Mouse (Mus musculus) megakaryocyte-erythroid progenitor cell, adult 5-6 weeks (primary cell): Measurements from ENCODE around the gene Vipas39. TPM values are rescaled to one million over a fixed set of nuclear protein-coding genes. Genes with fewer than 3 reads are reported as not detected.

ENCODE experiments used
- ATAC-seq: replicated peaks from 2 replicates; pipeline ENCODE4 v1.8.0; 2016; ENCODE audit warnings: mild to moderate bottlenecking, inconsistent platforms; ENCODE audit not compliant: severe bottlenecking, poor library complexity, low FRiP score, low TSS enrichment
- total RNA-seq, 2 experiments: library from RNA; stranded (forward) in 1 of 2; stranded (reverse) in 1 of 2; fragments of 200-1000, 215-1000 nt in 1 of 2; fragments of >200 nt in 1 of 2; fragmentation: Nextera tagmentation in 1 of 2; gene quantifications; 2 replicates each; pipeline ENCODE4 v1.2.3; 2014 to 2017

Gene Vipas39
- total RNA-seq, 2 experiments from 2014 or later = 15.8 to 25.5 TPM

DNA sequence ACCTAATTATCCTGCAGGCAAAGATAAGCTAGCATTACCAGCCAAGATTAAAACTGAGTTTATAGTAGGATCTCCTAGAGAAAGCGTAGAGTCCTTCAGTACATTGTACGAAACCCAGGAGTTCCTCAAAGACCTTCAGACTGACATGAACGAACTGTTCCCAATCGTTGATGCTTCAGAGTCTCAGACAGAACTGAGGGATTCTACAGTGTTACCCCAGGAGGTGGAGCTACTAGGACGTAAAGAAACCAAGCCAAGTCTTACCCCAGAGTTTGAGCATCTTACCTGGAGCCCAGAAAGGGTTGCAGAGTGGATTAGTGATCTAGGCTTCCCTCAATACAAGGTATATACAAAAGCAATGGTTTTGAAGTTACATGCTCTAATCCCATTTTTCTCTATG, 64.4 kb downstream of the Vipas39 start:
- no peak for ATAC-seq

DNA sequence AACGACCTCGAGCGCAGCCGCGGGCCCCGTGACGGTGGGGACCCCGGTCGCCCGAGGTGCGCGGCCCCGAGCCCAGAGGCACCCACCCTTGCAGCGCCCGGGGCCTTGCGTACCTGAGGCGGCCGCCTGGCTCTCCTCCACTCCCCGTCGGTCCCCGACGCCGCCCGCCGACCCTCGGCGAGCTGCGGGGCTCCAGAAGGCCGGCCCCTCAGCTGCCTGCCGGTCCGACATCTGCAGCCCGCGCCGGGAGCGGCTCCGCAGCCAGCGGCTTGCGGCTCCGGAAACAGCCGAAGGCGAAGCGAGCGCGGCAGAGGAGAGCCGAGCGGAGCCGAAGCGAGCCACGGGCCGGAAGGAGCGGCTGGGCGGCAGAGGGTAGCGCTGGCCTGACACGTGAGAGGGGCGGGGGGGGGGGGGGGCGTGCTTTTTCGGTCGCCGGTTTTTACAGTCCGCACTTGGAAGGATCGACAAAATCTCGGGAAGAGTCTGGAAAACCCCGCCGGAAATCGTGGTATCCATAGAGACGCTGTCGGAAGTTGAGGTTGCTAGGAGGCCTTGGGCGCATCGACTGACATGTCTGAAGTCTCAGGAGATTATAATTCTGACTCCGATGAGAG, 66.0 kb downstream of the Vipas39 start, which contains the start of gene Tmed8:
Tmed8 (minus strand) TSS at position 482 of the 614 bp plus-strand sequence.
- ATAC-seq = peak; percentile 84

DNA sequence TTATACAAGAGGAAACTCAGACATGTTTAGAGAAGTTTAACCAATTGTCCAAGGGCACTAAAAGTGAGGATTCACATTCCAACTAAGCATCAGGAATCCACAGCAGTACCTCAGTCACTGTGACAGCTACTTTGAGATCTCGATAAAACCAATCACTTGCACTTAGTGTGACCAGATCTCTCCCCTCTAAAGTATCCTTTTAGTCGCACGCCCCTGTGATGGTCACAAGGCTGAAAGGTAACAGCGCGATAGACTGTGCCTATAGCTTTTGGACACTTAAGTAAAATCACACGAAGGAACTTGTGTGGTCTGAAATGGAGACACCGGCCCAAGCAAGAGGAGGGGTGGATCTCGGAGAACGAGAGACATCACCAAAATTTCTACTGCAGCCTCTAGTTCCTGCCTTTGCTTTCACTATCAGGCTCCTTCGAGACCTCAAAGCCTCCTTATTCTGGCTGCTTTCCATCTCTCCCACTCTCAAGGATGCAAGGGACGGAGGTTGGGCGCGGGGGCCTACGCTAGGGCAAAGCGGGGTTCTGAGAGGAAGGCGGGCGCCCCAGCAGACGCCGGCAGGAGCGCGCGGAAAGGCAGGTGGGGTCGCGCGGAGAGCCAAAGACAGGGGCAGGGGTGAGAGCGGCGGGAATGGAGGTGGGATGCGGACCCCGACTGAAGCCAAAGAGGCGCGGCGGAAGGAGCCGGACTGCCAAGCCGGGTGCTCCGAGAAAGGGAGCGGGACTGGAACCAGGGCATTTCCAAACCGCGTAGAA, 66.7 kb downstream of the Vipas39 start, which contains the start of gene Samd15:
Samd15 (plus strand) TSS at position 518 of the 767 bp plus-strand sequence.
- ATAC-seq = peak; percentile 56

DNA sequence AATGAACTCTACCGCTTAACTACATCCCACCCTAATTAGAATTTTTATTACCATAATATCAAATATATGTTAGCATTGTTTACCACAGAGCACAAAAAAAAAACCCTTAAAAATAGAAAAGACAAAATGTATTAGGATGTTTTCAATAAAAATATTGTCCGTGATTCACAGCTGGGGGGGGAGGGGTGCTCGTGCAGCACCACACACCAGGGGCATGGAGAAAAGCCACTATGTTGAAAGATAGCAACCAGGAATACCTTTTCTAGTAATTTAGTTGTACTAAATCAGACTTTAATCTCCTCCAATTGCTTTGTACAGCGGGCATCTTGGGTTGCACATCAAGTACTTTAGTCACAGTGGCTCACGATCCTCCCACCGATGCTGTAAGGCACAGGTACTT, 67.3 kb downstream of the Vipas39 start:
- ATAC-seq = no peak

DNA sequence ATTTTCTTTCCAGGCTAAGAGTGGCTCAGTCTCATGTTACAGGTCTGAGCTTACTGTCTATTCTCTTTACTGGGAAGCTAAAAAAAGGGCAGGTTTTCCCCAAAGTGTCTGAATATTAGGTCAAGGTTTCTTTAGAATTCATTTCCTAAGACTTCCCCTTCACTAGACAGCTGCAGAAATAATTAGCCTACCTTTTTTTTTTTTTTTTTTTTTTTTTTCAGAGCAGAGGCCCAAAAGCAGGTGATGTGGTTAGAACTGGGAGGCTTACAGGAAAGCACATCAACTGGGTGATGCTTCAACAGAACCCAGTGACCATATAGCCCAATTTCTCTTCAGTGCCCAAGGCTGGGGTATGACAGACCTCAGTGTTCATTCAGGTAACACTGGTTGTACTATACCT, 69.7 kb downstream of the Vipas39 start:
- no peak for ATAC-seq

DNA sequence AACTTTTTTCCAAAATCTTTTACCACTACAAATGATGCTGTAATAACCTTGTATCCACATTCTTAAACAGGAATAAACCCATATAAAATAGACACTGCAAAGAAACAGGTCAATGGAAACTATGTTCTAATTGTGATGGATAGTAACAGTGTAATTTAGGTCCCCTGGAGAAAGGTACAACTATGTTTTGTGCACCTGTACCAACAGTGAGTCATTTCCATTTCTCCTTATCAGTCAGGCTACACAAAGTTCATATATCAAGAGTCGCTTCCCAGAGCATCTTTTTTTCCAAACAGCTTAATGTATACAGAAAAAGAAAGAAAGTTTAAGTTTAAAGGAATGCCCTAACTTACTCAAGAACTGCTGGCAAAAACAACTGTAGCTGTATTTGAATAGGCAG, 71.0 kb downstream of the Vipas39 start:
- no peak for ATAC-seq

DNA sequence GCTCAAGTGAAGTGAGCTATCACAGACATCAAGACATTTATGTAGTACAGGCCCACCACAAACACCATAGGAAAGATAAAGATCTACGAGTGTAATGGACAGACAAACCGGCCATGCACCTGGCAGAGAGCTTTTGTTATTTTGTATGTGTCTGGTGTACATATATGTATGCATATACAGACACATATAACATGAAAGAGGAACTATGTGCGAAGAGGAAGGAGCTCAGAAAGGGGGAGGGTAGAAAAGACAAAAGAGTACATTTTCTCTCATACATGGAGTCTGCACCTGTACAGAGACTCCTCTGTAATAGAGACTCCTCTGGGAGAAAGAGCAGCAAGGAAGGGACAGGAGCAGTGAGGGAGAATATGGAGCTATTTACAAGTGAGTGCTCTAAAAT, 73.0 kb downstream of the Vipas39 start:
- no peak for ATAC-seq

Other genes with a start within 250 kb of the Vipas39 start
- not detected in 2 replicates for gene Tmem63c, start 244.9 kb downstream of the Vipas39 start, total RNA-seq (2014; fragmentation: Nextera tagmentation)
- gene Tmem63c, start 244.9 kb downstream of the Vipas39 start, total RNA-seq (2017) = not detected in 2 replicates
- not detected in 2 replicates for gene Ngb, start 163.7 kb downstream of the Vipas39 start, total RNA-seq (2014; fragmentation: Nextera tagmentation)
- gene Ngb, start 163.7 kb downstream of the Vipas39 start, total RNA-seq (2017) = not detected in 2 replicates
- gene Gstz1, start 119.1 kb downstream of the Vipas39 start, total RNA-seq (2014; fragmentation: Nextera tagmentation) = 32.8 and 38.3 TPM in 2 replicates
- gene Gstz1, start 119.1 kb downstream of the Vipas39 start, total RNA-seq (2017) = 25.1 and 43.6 TPM in 2 replicates
- gene Pomt2, start 118.3 kb downstream of the Vipas39 start, total RNA-seq (2014; fragmentation: Nextera tagmentation) = 6.6 and 10.4 TPM in 2 replicates
- gene Pomt2, start 118.3 kb downstream of the Vipas39 start, total RNA-seq (2017) = 5.1 and 7.7 TPM in 2 replicates
- gene Samd15, start 66.5 kb downstream of the Vipas39 start, total RNA-seq (2014; fragmentation: Nextera tagmentation) = not detected in 2 replicates
- gene Samd15, start 66.5 kb downstream of the Vipas39 start, total RNA-seq (2017) = 3.8 TPM in 1 of 2 replicates, not detected in the other
- gene Tmed8, start 65.8 kb downstream of the Vipas39 start, total RNA-seq (2014; fragmentation: Nextera tagmentation) = 6.1 and 7.7 TPM in 2 replicates
- gene Tmed8, start 65.8 kb downstream of the Vipas39 start, total RNA-seq (2017) = 6.2 and 6.7 TPM in 2 replicates
- gene Noxred1, start 27.5 kb downstream of the Vipas39 start, total RNA-seq (2014; fragmentation: Nextera tagmentation) = not detected in 2 replicates
- gene Noxred1, start 27.5 kb downstream of the Vipas39 start, total RNA-seq (2017) = not detected in 2 replicates
- 127 and 212 TPM in 2 replicates for gene Ahsa1, start 223 bp upstream of the Vipas39 start, total RNA-seq (2014; fragmentation: Nextera tagmentation)
- gene Ahsa1, start 223 bp upstream of the Vipas39 start, total RNA-seq (2017) = 295 and 365 TPM in 2 replicates
- not detected in 2 replicates for gene Ism2, start 33.4 kb upstream of the Vipas39 start, total RNA-seq (2014; fragmentation: Nextera tagmentation)
- not detected in 2 replicates for gene Ism2, start 33.4 kb upstream of the Vipas39 start, total RNA-seq (2017)
- gene Sptlc2, start 122.1 kb upstream of the Vipas39 start, total RNA-seq (2014; fragmentation: Nextera tagmentation) = 16.1 and 33.3 TPM in 2 replicates
- gene Sptlc2, start 122.1 kb upstream of the Vipas39 start, total RNA-seq (2017) = 46.3 and 61.6 TPM in 2 replicates
- 183 and 219 TPM in 2 replicates for gene Slirp, start 177.6 kb upstream of the Vipas39 start, total RNA-seq (2014; fragmentation: Nextera tagmentation)
- 65.7 and 122 TPM in 2 replicates for gene Slirp, start 177.6 kb upstream of the Vipas39 start, total RNA-seq (2017)
- 65.2 and 74.6 TPM in 2 replicates for gene Alkbh1, start 177.8 kb upstream of the Vipas39 start, total RNA-seq (2014; fragmentation: Nextera tagmentation)
- 62.8 and 93.0 TPM in 2 replicates for gene Alkbh1, start 177.8 kb upstream of the Vipas39 start, total RNA-seq (2017)
- 64.6 and 68.2 TPM in 2 replicates for gene Snw1, start 206.0 kb upstream of the Vipas39 start, total RNA-seq (2014; fragmentation: Nextera tagmentation)
- 189 and 219 TPM in 2 replicates for gene Snw1, start 206.0 kb upstream of the Vipas39 start, total RNA-seq (2017)
- not detected in 2 replicates for gene Gm5788, start 228.5 kb upstream of the Vipas39 start, total RNA-seq (2014; fragmentation: Nextera tagmentation)
- not detected in 2 replicates for gene Gm5788, start 228.5 kb upstream of the Vipas39 start, total RNA-seq (2017)
- not detected in 2 replicates for gene Gm8300, start 248.1 kb upstream of the Vipas39 start, total RNA-seq (2014; fragmentation: Nextera tagmentation)
- gene Gm8300, start 248.1 kb upstream of the Vipas39 start, total RNA-seq (2017) = not detected in 2 replicates